Mouse (Mus musculus) forelimb bud, embryonic 11.5 days (tissue): Measurements from ENCODE around the gene Vps18.

Experiments
- DNase-seq: peaks from one replicate; pipeline ENCODE4 v3.0.0-alpha.2; 2012; ENCODE audit warnings: low read depth, low spot score

Gene Vps18

DNA sequence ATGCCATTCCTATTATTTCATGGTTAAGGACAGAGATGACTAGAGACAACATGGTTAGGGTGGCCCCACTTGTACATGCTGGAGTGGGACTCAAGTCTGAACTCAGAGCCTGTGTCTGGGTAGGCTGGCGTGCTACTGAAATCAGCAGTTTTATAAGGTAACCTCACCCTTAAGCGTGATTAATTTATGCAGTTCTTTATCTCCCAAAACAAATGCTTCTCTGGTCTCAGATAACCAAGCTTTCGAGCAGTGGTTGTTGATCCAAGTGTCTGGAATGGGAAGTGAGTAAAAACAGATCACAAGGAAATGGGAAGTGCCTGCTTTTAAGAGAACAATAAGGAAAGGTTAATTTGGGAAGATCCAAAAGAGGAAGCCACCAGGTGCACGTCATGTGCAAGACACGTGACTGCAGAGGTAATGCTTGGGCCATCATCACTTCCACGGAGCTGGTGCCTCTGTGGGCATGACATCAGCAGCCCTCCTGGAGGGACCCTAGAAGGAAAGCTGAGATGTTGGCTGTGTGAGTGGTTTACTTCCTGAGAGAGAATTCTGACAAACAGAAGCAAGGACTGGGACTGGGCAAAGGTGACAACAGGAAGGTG is 56.1 kb downstream of the Vps18 start:
- no peak for DNase-seq
